Mouse (Mus musculus) spleen, adult 2 months (tissue): ENCODE data around the gene Efcab11.

ENCODE experiments used
- CTCF ChIP-seq: fragments of 200-500 bp; IDR thresholded peaks from 2 replicates; pipeline ENCODE4 v1.5.1; 2011; ENCODE audit warnings: mild to moderate bottlenecking, inconsistent platforms; ENCODE audit not compliant: insufficient read depth, insufficient read length, insufficient replicate concordance; ENCODE audit errors: extremely low read depth
- POLR2A ChIP-seq: fragments of 200-500 bp; IDR thresholded peaks from 2 replicates; pipeline ENCODE4 v1.6.1; 2011; ENCODE audit warnings: low read depth, low read length, inconsistent platforms

DNA sequence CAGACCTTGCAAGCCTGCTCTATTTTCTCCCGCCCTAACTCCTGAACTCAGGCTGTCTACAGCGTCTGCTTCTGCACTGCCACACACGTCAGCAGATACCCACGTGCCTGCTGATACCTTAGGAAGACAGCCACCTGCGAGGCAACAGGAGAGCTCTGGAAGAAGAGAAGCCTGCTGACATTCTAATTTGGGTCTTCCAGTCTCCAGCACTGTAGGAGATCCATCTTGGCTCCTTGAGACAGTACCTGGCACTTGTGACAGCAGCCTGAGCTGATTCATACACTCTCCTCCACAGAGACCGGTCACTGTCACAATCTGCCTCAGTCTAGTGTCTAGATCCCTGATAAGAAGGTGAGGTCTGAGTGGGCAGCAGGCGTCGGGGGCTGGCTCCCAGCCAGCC, 182.0 kb downstream of the Efcab11 start:
- TF ChIP-seq CTCF (no peak), POLR2A (no peak)
